Mouse (Mus musculus): ENCODE data around the gene Sntb2. TPM values are rescaled to one million over a fixed set of nuclear protein-coding genes. Genes with fewer than 3 reads are reported as not detected.

Gene Sntb2
- 8.3 TPM for polyA plus RNA-seq (2017; shearing (Covaris generic))

GRCm38 (mm10) chr8:106935324-106935869 lies at the start of gene Sntb2:
Gene Sntb2, plus strand, starts transcription at chr8:106935750.

GRCm38 (mm10) chr8:106893481-106894156 lies 41.9 kb upstream of the Sntb2 start, which contains the start of gene Utp4:
Gene Utp4, plus strand, starts transcription at chr8:106893636.

GRCm38 (mm10) chr8:107030650-107031576 lies 95.4 kb downstream of the Sntb2 start, which contains the start of gene Vps4a:
Gene Vps4a, plus strand, starts transcription at chr8:107031222.

GRCm38 (mm10) chr8:107048061-107048941 lies 112.8 kb downstream of the Sntb2 start, which contains the start of gene Pdf:
Gene Pdf, minus strand, starts transcription at chr8:107048614.

GRCm38 (mm10) chr8:107056076-107056972 lies 120.8 kb downstream of the Sntb2 start, which contains the start of the genes Cog8 and Nip7:
Gene Cog8, minus strand, starts transcription at chr8:107056689.
Gene Nip7, plus strand, starts transcription at chr8:107056877.

DNA sequence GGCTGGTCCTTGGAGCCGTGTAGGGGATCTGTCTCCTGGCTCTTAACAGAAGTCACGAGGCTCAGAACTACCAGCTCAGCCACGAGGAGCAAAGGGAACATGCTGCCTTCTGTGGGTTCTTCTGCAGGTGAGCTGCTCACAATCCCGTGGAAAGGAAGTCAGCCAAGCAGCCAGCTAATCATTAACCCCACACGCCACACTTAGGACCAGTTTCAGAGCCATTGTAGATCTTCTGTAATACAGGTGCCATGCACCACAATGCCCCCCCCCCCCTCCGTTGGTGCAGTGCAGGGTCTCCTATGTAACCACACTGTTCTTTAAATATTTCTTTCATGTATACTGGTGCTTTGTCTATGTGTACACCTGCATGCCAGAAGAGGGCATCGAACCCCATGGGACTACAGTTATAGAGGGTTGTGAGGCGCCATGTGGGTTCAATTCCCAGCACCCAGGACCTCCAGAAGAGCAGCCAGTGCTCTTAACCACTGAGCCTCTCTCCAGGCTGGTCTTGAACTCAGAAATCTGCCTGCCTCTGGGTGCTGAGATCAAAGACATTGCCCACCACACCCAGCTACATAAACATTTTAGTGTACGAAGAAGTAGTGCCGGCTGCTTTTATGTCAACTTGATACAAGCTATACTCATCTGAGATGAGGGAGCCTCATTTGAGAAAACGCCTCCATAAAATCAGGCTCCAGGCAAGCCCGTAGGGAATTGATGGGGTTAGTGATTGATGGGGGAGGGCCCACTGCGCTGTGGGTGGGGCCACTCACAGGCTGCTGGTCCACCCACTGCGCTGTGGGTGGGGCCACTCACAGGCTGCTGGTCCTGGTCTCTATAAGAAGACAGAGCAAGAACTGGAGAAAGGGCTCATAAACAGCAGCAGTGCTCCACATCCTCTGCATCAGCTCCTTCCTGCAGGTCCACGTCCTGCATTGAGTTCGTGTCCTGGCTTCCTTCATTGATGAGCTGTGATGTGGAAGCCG lies 130.3 kb downstream of the Sntb2 start, which contains the start of gene Tmed6:
TSS of gene Tmed6 (minus strand) at position 134 of the 986 bp plus-strand sequence.

Other genes starting within 250 kb of the Sntb2 start
- gene Has3, start 65.5 kb upstream of the Sntb2 start, polyA plus RNA-seq (2017; shearing (Covaris generic)), result not detected
- 97.1 TPM for gene Utp4, start 42.1 kb upstream of the Sntb2 start, polyA plus RNA-seq (2017; shearing (Covaris generic))
- gene Vps4a, start 95.5 kb downstream of the Sntb2 start, polyA plus RNA-seq (2017; shearing (Covaris generic)), result 59.3 TPM
- 13.1 TPM for gene Pdf, start 112.9 kb downstream of the Sntb2 start, polyA plus RNA-seq (2017; shearing (Covaris generic))
- gene Cog8, start 120.9 kb downstream of the Sntb2 start, polyA plus RNA-seq (2017; shearing (Covaris generic)), result 55.0 TPM
- 61.7 TPM for gene Nip7, start 121.1 kb downstream of the Sntb2 start, polyA plus RNA-seq (2017; shearing (Covaris generic))
- not detected for gene Tmed6, start 129.9 kb downstream of the Sntb2 start, polyA plus RNA-seq (2017; shearing (Covaris generic))
- gene Terf2, start 160.8 kb downstream of the Sntb2 start, polyA plus RNA-seq (2017; shearing (Covaris generic)), result 34.9 TPM
- 45.2 TPM for gene Cyb5b, start 214.9 kb downstream of the Sntb2 start, polyA plus RNA-seq (2017; shearing (Covaris generic))